Mouse (Mus musculus) hindbrain, embryonic 14.5 days (tissue): ENCODE results near the gene Kif16b. TPM values are rescaled to one million over a fixed set of nuclear protein-coding genes. Genes with fewer than 3 reads are reported as not detected.
"Not testable (repeated sequence)": the region's sequence is repeated elsewhere in the genome, so short reads cannot be mapped to it uniquely, and the experiment has no call there.

Experiments
- ATAC-seq: fragments of 200-750 bp; cut with Nextera tagmentation; 2 replicates; pipeline ENCODE4 v1.8.0; 2017; ENCODE audit warnings: moderate number of reproducible peaks, mild to moderate bottlenecking, moderate TSS enrichment, moderate library complexity; ENCODE audit not compliant: low FRiP score
- DNase-seq: peaks from one replicate; pipeline ENCODE4 v3.0.0-alpha.2; 2015; ENCODE audit warnings: low spot score
- H3K27ac ChIP-seq: fragments of 300-500 bp; sonication (generic); 2 replicates; pipeline ENCODE4 v1.5.1; 2014; ENCODE audit warnings: mild to moderate bottlenecking, moderate library complexity
- H3K27me3 ChIP-seq: fragments of 300-500 bp; sonication (generic); 2 replicates; pipeline ENCODE4 v1.6.1; 2014; ENCODE audit warnings: mild to moderate bottlenecking, low read length, mixed read lengths; ENCODE audit not compliant: control insufficient read depth, insufficient read depth
- H3K36me3 ChIP-seq: fragments of 300-500 bp; sonication (generic); replicated peaks from 2 replicates; pipeline ENCODE4 v1.6.1; 2014; ENCODE audit not compliant: control insufficient read depth, insufficient read depth
- H3K4me1 ChIP-seq: fragments of 300-500 bp; sonication (generic); replicated peaks from 2 replicates; pipeline ENCODE4 v1.6.1; 2014; ENCODE audit warnings: antibody characterized with exemption, low read length, mixed read lengths; ENCODE audit not compliant: control insufficient read depth, insufficient read depth
- H3K4me2 ChIP-seq: fragments of 300-500 bp; sonication (generic); replicated peaks from 2 replicates; pipeline ENCODE4 v1.6.1; 2014; ENCODE audit warnings: mild to moderate bottlenecking, moderate library complexity
- H3K4me3 ChIP-seq: fragments of 300-500 bp; sonication (generic); replicated peaks from 2 replicates; pipeline ENCODE4 v1.5.1; 2014; ENCODE audit warnings: mild to moderate bottlenecking, low read length
- H3K9ac ChIP-seq: fragments of 300-500 bp; sonication (generic); 2 replicates; pipeline ENCODE4 v1.6.1; 2014
- H3K9me3 ChIP-seq: fragments of 300-500 bp; sonication (generic); 2 replicates; pipeline ENCODE4 v1.6.1; 2016; ENCODE audit warnings: low read length; ENCODE audit not compliant: control insufficient read depth
- WGBS: fragments of 180-500 bp; shearing (Covaris S2); extraction: QIAGEN DNeasy Blood & Tissue Kit; methylation state at CpG from one replicate; pipeline ENCODE4 v1.1.7; 2014; 5-methylcytosine and 5-hydroxymethylcytosine counted together
- polyA plus RNA-seq: library from polyadenylated mRNA; unstranded; fragments of >200 nt; fragmentation: Nextera tagmentation; extraction: Ambion mirVana; gene quantifications from 2 replicates; pipeline ENCODE4 v1.2.1, GENCODE M21; 2014

Gene Kif16b
- polyA plus RNA-seq, 1 experiment from 2014 or later, result 4.5 TPM

DNA sequence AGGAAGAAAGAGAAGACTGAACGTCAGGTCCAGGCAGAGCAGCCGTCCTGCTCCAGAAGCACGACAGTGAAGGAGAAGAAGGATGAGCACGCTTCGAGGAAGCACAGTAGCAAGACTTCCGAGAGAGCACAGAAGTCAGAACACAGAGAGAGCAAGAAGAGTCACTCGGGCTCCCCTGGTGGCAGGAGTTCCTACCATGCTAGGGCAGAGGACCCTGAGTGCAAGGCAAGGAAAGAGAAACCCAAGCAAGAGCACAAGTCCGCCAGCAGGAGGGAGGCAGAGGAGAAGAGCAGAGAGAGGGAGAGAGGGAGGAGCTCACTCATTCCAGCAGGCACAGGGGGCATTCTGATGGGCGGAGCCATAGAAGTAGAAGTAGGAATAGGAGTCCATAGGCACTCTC, 323.9 kb downstream of the Kif16b start:
- H3K4me3 ChIP-seq, H3K9me3 ChIP-seq, H3K9ac ChIP-seq, H3K36me3 ChIP-seq, DNase-seq, H3K27me3 ChIP-seq, H3K27ac ChIP-seq, ATAC-seq, H3K4me2 ChIP-seq, H3K4me1 ChIP-seq: not testable (repeated sequence)
- WGBS, result 77% methylated on average over 9 of the region's 9 CpGs

GRCm38 (mm10) chr2:142569771-142570170, 331.6 kb downstream of the Kif16b start:
- Histone ChIP-seq H3K4me1 (no peaks in the 10 kb centered on the region), H3K4me2 (no peak overlapping the region), H3K9ac (no peak overlapping the region), H3K36me3 (no peaks in the 10 kb centered on the region), H3K27me3 (no peaks in the 10 kb centered on the region), H3K4me3 (no peak overlapping the region), H3K27ac (no peak overlapping the region), H3K9me3 (no peaks in the 10 kb centered on the region)
- DNase-seq, result no peak
- no peak for ATAC-seq
- 71% methylated on average over 8 of the region's 8 CpGs for WGBS

Other genes starting within 250 kb of the Kif16b start
- 49.3 and 56.9 TPM in 2 replicates for gene Snrpb2, start 161.5 kb upstream of the Kif16b start, polyA plus RNA-seq
- 2.5 TPM in 1 of 2 replicates, not detected in the other for gene Otor, start 176.9 kb upstream of the Kif16b start, polyA plus RNA-seq